Mouse (Mus musculus) kidney, postnatal 14 days (tissue): ENCODE results near the gene Bod1l.

Experiments used
- DNase-seq: peaks from one replicate; pipeline ENCODE4 v3.0.0; 2022; ENCODE audit warnings: mixed read lengths

Bod1l gene

DNA sequence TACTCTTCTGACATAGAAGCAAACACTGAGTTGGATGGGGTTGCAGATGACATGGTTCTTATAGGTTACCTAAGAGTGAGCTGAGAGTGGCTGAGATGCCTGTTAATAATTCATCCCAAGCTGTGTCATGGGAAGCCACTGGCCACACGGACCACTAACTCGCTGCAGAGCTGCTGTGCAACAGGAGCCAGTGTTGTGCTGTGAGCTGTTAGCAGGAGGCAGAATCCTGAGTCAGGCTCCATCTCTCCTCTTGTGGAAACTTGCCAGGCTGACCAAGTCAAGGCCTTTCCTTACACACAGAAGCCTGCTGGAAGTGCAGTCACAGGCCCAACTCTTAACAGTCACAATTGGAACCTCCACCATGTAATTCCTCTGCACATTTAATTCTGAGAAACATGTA lies 53.6 kb downstream of the Bod1l start:
- peak; percentile 46 for DNase-seq

DNA sequence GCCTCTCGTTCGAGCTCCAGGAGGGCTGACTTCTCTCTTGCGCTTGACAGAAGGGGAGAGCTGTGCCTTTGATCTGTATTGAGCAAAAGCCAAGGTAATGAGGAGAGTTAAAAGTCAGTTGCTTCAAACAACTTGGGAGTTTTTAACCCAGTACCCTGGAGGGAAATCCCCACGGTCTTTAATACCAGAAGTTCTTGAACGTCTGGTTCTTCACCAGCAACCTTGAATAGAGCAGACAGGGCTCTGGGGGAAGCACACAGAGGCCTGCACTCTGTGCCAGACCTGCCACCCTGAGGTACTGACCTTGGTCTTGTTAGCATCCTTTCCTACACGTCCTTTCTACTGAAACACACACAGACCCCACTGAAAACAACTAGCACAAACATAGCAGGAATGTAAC lies 55.2 kb downstream of the Bod1l start:
- DNase-seq, result no peak

DNA sequence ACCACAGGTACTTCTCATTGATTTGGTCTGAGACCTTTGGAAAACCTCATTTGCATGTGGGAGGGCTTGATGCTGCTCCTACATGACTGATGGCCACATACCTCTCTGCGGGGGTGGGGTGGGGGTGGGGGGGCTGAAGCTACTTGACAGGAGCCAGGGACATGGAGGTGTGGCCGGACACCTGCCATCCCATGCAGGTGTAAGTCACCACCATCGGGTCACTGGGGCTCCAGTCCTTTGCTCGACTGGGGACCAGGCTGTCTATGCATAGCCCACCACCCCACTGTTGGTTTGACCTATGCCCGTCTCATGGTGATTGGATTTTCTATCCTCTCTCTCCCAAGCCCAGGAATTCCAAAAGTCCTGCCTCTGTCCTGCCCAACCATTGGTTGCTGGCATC lies 62.2 kb downstream of the Bod1l start:
- DNase-seq, result no peak

DNA sequence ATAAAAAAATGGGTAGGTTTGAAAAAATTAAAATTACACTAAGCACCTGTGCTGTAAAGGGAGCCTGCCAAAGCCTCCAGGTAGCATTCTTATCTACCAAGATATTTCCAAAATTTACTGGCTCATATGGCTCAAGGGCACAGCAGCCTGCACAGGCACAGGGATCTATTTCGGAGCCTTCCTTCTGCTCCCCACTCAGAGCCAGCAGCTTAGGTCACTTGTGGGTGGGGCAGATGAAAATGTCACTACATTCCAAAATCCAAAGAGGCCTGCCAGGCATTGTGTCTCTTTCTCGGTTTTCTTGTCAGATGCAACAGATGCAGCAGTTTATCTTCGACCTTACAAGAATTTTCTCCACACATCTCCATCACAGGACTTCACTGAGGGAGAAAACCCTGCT lies 64.1 kb downstream of the Bod1l start:
- no peak for DNase-seq

DNA sequence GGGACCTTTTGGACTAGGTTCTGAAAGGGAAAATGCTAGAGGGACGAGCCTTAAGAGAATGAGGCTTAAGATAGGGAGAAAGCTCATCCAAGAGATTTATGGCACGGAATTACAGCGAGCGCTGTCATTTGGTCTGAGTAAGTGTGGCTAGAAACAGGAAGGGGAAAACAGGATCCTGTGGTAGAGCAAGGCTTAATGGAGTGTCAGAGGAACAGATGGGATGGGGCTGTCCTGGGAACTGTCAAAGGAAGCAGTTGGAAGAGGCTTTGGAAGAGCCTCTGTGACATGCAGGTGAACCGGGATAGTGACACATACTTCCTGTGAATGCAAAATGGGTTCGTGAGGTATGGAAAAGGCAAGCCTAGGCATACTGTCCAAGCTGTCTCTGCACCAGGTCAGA lies 68.4 kb downstream of the Bod1l start:
- no peak for DNase-seq

DNA sequence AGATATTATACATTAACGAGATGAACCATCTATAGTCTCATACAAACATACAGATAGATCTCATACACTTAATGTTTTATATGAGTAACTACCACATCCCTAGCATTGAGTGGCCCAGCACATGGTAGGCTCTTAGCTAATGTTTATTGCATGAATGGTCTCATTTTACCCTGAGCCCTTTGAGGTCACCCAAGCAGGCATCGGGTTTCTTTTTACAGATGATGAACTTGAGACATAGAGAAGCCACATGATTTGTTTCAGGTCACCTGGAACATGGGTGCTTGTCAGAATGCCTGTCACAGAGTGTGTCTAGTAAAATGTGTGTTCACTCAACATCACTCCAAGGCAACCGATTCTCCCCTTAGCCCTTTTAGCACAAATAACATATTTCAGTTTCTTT lies 68.8 kb downstream of the Bod1l start:
- no peak for DNase-seq

DNA sequence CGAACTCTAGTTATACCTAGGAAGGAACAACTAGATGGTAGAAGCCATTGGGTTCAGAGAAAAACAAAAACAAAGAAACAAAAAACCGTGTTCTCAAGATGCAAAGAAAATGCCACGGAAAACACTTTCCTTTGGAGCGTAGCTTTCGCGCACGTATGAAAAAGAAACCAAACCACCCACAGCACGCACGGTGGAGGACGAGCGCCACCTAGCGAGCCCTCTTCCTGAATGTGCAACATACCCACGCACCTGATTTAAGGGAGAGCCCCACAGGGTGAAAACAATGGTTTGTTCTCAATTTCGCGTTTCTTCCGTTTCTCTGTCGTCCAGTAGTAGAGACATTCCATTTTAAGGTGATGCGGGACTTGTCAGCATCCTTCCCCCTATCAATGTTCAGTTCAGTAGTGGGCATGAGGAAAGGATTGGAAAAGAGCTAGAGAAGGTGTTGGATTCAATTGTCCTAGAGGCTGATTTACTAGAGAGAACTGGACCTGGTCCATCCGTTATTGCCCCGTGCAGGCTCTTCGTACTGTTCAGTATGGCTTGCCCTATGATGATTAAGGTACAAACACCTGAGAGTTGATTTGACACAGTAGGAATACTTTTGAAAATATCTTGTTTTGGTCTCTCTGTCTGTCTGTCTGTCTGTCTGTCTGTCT lies 75.6 kb downstream of the Bod1l start:
- DNase-seq, result peak; percentile 90

DNA sequence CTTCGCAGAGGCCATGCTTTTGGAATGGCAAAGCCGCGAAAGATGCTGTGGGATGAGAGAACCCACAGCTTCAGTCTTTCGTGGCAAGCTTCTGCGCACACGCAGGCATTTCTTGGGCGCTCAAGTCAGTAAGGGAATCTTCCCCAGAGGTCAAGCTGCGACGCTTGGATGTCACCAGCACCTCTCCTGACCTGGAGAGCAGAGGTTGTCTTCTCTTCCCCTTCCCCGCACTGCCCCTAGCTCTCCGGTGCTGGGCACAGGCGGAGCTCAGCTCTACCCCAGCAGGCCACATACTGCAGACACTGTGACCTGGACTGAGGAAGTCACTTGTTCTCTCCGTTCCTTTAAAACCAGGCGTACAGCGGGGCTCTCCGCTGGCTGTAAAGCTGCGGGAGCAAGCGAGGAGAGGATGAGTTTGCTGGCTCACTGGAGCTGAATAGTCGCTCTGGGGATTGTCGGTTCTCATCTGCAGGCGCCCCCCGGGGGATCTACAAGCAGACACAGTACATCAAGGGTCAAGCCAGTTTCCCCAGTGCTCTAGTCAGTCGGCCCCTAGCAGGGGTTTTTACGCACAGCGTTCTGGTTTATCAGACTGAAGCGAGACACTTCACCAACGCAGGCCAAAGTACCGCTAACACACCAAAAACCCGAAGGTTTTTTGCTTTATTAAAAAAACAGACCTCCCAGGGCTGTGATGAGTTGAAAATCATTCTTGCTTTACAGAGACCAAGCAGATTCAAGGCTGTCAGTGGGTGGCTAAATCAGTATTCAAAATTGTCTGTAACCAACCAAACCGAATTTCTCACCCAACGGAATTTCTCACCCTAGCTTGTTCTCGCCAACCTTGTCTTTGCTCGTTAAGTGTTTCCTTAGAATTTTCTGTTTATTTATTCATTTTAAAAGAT lies 76.6 kb downstream of the Bod1l start:
- no peak for DNase-seq

DNA sequence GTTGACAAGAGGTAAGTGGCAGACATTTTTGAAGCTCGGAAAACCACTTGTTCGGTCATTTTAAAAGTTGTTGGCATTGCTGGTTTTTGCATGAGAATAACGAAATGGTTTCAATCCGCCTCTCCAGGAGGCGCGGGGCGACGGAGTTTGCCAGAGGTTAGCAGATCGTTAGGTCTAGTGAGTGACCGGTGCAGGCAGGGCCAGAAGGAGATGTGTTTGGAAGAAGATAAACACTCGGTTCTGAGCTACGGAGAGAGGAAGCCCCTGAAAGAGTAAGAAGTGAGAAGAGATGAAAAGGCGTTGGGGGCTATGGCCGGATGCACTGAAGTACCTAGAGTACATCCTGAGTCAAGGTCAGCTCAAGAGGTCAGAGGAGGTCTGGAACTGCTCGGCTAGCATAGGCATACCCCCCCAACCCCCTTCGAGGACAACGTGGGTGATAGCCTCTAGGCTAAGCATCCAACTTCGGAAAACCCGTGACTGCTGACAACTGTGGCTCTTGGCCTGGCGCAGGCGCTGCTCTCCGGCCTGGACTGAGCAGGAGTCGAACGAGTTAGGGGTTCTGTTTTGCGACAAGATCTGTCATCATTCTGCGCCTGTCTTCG lies 77.6 kb downstream of the Bod1l start:
- no peak for DNase-seq

DNA sequence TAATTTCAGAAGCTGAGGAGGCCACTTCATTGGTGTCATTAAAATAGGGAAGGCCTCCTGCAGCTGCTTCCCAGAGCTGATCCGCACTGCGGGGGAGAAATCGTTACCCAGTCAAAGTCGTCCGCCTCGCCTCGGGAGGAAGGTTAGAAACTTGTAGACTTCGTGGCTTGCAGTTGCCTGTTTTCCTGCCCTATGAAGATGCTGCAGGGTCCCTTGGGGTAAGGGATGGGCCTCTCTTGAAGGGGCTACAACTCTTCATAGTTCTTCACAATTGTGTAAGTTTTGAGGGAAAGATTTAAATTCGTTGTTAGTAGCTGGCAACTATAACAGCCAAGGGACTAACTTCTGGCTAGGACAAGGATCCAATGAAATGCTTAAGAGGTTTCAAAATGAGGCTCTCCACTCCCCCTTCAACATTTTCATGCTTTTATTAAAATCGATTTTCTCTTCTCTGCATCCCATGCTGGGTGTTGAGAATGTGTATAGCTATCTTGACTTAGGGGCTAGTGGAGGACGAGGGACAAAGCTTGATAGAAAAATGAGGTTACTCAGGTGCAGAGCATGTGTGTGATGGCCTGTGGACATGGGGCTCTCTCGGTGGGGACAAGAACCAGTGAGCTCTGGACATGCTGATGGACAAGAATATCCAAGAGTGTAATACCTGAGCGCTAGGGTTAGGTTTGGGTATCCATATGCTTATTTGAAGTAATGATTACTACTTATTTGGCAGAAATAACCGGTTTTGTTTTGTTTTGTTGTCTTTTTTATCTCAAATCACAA lies 78.3 kb downstream of the Bod1l start:
- DNase-seq, result no peak

DNA sequence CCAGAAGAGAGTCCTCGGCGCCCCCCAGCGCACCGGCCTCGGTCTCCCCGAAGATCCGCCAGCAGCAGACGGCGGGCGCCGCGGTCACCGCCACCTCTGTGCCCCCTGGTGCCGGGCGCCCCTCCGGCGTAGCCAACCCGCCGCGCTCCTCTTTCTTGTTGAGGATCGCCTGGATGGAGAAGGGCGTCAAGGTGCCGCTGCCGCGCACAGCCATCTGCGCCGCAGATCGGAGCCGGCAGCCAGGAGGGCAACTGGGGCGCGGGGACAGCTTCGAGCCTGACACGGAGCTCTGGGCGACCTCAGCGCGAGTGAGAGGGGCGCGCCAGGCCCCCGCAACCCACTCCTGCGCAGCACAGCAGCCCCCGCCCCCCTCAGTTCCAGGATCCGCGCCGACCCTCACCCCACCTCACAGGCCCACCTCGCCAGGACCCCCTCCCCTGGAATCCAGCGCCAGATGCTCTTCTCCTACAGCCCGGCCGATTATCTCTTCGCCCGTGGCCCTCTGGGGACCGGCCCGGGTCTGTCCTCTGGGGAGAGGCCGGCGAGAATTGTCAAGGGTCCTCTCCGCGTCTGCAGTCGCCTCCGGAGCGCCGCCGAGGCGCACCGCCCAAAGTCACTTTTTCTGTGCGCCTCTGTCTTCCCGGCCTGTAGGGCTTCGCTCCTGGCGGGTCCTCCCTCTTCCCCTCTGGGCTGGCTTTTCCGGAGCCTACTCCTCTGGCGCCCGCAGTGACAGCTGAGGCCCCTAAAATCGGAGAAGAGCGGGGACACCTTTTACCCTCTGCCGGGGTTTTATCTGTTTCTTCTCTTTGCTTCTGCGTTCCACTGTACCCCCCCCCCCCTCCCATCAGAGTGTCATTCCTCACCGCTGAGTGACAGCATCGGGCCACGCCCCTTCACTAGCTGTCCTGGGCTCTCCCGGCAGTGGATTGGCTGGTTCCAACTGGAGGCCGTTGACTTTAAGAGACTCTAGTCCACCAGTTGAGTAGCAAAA lies 80.1 kb downstream of the Bod1l start, which contains the start of gene Nkx3-2:
Gene Nkx3-2 (minus strand): TSS at position 771 of the 991 bp plus-strand sequence.
- DNase-seq, result no peak

DNA sequence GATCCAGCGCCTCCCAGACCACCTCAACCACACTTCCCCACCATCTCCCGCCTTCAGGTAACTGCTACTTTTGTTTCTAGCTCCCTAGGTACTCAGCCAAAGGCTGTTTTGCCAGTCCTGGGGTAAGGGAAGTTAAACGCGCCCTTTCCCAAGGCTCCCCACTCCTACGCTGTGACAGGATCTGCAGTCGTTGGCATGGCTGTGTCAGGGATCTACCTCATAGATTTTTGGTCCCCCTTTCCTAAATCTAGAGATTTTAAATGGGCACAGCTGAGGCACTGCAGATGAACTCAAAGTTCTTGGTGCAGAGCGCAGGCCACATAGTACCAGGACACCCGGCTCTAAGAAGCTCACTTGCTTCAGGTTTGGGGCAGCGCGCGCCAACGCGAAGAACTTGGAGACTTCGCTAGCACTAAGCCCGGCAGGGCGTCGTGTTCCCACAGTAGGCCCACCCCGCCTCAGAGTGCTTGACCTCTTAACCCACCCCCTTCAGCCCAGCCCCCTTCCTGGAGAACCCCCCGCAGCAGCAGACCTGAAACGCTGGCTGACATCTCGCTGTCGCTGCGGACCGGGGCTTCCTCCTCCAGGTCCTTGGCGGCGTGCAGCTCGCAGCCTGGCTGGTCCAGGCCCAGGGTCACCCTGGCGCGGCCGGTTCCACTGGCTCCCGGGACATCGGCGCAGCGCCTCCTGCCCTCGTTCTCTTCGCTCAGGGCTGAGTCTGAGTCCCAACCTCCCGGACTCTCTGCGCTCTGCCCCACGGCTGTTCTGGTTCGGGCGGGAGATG lies 81.0 kb downstream of the Bod1l start:
- DNase-seq, result no peak

DNA sequence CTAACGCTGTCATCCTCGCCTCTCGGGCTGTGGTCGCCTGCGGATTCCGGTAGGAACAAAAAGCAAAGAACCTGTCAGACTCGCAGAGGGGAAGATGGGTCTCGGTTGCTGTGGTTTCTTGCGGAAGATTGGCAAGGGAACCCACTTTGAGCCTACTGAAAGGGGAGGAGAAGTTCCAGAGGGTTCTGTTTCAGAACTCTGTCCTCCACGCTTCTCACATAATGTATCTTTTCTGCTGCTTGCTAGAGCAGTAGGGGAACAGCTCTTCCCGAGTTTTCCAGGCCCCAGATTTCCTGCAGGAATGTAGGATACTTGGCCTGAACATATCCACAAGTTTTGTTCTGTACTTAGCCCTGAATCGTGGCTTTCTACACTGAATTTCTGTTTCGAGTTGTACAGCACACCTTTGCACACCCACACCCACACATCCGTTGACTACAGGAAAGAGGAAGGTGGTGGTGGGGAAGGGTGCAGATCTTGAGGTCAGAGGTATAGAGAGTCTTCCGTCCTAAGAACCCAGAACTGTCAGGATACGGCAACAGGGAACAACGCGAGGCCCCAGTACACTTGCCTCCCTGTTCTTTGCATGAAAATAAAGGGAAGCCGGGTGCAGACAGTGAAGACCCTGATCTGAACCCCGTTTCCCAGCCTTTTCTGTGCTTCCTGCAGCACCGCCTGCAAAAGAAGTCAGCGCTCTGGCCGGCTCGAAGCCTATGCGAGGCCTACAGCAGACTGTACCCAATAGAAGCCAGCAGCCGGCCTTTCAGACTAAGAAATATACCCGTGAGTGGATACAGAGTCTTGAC lies 81.8 kb downstream of the Bod1l start:
- DNase-seq, result no peak

DNA sequence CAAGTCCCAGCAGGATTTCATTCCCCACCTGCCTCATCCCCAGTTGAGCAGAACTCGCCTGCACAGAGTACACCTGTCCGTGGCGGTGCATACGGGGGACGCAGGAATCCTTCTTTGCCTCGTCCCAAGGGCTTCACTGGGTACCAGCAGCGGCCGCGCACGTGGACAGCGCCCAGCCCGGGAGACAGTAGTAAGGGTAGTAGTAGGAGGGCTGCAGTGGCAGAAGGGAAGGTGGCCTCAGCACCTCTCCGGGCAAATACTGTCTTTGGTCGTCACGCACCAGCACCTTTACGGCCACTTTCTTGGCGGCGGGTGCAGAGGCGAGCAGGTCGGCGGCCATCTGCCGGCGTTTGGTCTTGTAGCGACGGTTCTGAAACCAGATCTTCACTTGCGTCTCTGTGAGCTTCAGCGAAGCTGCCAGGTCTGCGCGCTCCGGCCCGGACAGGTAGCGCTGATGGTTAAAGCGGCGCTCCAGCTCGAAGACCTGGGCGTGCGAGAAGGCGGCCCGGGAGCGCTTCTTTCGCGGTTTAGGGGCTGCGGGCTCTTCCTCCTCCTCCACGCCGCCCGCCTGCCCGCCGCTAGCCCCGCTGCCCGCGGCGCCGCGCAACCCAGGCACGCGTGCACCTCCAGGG lies 82.5 kb downstream of the Bod1l start:
- DNase-seq, result no peak

DNA sequence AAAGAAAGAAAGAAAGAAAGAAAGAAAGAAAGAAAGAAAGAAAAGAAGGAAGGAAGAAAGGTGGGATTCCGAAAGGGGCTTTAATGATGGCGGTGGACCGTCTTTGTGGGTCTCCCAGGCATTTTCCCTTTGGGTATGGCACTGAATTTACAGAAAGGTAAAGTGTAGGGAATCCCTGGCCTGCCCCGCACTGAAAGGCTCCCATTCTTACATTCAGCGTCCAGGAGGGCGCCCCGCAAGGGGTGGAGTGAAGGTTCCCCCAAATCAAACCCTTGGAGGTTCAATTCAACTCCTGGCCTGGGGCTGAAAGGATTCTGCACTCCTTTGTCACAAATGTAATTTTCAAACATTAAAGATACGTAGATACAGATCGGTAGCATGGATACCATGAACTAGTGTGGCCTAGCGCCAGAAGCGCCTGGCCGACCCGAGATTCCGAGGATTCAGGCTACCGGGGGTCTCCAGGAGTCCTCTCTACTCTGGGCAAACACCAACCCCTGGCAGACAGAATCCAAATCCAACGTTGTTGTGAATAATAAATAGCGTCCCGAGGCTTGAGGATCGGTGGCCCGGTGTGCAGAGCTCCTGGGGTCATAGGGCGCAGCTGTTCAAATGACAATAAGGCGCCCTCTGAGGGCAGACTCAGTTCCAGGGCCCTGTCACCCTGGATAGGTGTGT lies 83.1 kb downstream of the Bod1l start:
- no peak for DNase-seq

DNA sequence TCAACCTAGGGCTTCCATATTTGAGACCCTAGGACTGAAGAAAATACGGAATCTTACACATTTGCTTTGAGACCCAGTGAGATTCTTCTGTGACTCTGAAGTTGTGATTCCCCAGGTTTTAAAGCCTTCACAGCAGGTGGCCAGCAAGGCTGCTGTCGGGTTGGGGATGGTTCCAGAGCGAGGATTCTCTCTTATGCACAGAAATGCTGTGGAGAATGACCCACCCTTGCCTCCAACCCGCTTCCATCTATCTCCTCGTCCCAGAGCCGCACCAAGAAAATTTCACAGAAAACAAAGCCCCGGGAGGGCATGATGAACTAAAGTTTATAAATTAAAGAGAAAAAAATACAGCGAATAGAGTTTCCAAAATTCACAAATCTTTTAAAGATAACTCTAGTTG lies 84.0 kb downstream of the Bod1l start:
- no peak for DNase-seq

DNA sequence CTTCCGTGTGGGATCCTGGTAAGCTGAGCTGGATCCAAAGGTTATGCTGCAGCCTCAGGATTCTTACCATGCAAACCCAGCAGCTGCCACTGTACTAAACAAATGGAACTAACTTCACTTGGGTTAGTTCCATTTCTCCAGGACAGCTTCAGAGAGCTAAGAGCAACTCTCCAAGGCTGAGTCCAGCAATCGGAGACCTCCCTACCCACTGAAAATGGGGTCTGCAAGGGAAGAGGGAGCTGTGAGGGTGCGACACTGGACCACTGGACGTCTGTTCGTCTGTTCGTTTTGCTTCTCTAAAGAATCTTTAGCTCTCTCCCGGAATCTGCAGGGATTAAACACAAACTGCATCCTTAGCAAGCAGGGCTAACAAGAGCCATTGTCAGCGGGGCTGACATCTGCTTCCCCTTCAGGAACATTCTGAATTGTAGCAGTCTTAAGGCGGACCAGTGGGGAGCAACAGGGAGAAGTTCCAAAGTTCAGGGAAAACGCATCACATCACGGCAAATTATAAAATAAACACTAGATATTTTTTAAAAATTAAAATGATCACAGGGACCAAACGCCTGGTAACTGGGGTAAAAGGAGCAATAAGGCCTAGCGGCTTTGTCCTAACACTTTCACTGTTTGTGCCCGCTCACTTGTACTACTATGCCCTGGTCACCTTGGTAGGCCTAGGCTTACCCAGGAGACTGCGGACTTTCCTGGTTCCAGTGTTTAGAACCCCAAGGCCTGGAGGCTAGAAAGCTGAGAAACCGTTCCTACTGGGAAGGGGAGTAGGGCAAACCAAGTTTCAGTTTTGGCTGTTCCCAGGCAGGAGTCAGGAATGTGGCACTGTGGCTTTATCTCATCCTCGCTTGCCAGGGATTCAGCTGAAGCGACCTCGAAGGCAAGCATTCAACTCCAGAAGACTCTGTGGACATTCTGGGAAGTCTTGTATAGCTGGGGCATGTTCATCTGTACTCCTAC lies 85.2 kb downstream of the Bod1l start:
- DNase-seq, result no peak

DNA sequence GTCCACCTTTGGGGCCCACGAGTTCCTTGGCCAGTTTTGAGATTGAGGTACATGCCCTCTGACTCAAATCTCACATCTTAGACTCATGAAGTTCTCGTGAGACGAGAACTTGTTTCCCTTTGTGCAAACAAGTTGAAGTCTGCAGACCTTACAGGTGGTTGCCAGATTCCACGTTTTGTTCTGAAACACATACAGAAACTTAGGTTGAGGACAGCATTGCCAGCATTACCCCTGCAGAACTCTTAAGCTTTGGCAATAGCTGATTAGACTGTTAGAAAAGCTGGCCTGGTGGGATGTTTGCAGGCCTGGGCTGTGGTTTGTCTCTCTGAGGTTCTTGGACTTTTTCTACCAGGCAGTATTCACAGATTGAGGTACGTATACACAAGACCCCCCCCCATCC lies 86.8 kb downstream of the Bod1l start:
- no peak for DNase-seq
